Mouse (Mus musculus): ENCODE data around the gene Cops4. TPM values are rescaled to one million over a fixed set of nuclear protein-coding genes. Genes with fewer than 3 reads are reported as not detected.

Cops4 gene
- total RNA-seq, 1 experiment from 2014 or later: 124 TPM

GRCm38 (mm10) chr5:100526164-100526563, 8.1 kb downstream of the Cops4 start:
- peak; percentile 99 for ATAC-seq (replicated peaks; ENCODE audit: low read depth, poor library complexity, severe bottlenecking)

- no peak for ATAC-seq (replicated peaks; ENCODE audit: low read depth, poor library complexity, severe bottlenecking)
Observed at GRCm38 (mm10) chr5:100535826-100536225, 17.7 kb downstream of the Cops4 start.

GRCm38 (mm10) chr5:100536638-100537037, 18.5 kb downstream of the Cops4 start:
- peak; percentile 89 for ATAC-seq (replicated peaks; ENCODE audit: low read depth, poor library complexity, severe bottlenecking)

- ATAC-seq (replicated peaks; ENCODE audit: low read depth, poor library complexity, severe bottlenecking): peak; percentile 76
Observed at GRCm38 (mm10) chr5:100546294-100547080, 28.4 kb downstream of the Cops4 start.

- no peak for ATAC-seq (replicated peaks; ENCODE audit: low read depth, poor library complexity, severe bottlenecking)
Observed at GRCm38 (mm10) chr5:100548236-100548635, 30.1 kb downstream of the Cops4 start.

- ATAC-seq (replicated peaks; ENCODE audit: low read depth, poor library complexity, severe bottlenecking): no peak
Observed at GRCm38 (mm10) chr5:100549311-100549710, 31.2 kb downstream of the Cops4 start.

- ATAC-seq (replicated peaks; ENCODE audit: low read depth, poor library complexity, severe bottlenecking): peak; percentile 19; the same call in 1 of the 2 replicates
Observed at GRCm38 (mm10) chr5:100550151-100550550, 32.0 kb downstream of the Cops4 start.

GRCm38 (mm10) chr5:100551952-100552351, 33.8 kb downstream of the Cops4 start:
- no peak for ATAC-seq (replicated peaks; ENCODE audit: low read depth, poor library complexity, severe bottlenecking)

GRCm38 (mm10) chr5:100553426-100553825, 35.3 kb downstream of the Cops4 start:
- no peak for ATAC-seq (replicated peaks; ENCODE audit: low read depth, poor library complexity, severe bottlenecking)

- ATAC-seq (replicated peaks; ENCODE audit: low read depth, poor library complexity, severe bottlenecking): peak; percentile 76
Observed at GRCm38 (mm10) chr5:100557019-100557418, 38.9 kb downstream of the Cops4 start.

GRCm38 (mm10) chr5:100557537-100557936, 39.4 kb downstream of the Cops4 start:
- ATAC-seq (replicated peaks; ENCODE audit: low read depth, poor library complexity, severe bottlenecking): no peak

- ATAC-seq (replicated peaks; ENCODE audit: low read depth, poor library complexity, severe bottlenecking): no peak
Observed at GRCm38 (mm10) chr5:100558783-100559182, 40.7 kb downstream of the Cops4 start.

GRCm38 (mm10) chr5:100559357-100559756, 41.2 kb downstream of the Cops4 start:
- ATAC-seq (replicated peaks; ENCODE audit: low read depth, poor library complexity, severe bottlenecking): no peak

GRCm38 (mm10) chr5:100562702-100563101, 44.6 kb downstream of the Cops4 start:
- ATAC-seq (replicated peaks; ENCODE audit: low read depth, poor library complexity, severe bottlenecking): no peak

- ATAC-seq (replicated peaks; ENCODE audit: low read depth, poor library complexity, severe bottlenecking): no peak
Observed at GRCm38 (mm10) chr5:100566798-100567197, 48.7 kb downstream of the Cops4 start.

- no peak for ATAC-seq (replicated peaks; ENCODE audit: low read depth, poor library complexity, severe bottlenecking)
Observed at GRCm38 (mm10) chr5:100567258-100568032, 49.3 kb downstream of the Cops4 start.

- ATAC-seq (replicated peaks; ENCODE audit: low read depth, poor library complexity, severe bottlenecking): no peak
Observed at GRCm38 (mm10) chr5:100568177-100568576, 50.1 kb downstream of the Cops4 start.

- ATAC-seq (replicated peaks; ENCODE audit: low read depth, poor library complexity, severe bottlenecking): no peak
Observed at GRCm38 (mm10) chr5:100568802-100569201, 50.7 kb downstream of the Cops4 start.

- peak; percentile 41 for ATAC-seq (replicated peaks; ENCODE audit: low read depth, poor library complexity, severe bottlenecking)
Observed at GRCm38 (mm10) chr5:100569250-100569934, 51.3 kb downstream of the Cops4 start.

GRCm38 (mm10) chr5:100569997-100570595, 52.0 kb downstream of the Cops4 start:
- no peak for ATAC-seq (replicated peaks; ENCODE audit: low read depth, poor library complexity, severe bottlenecking)
